In the genomic region with DNA sequence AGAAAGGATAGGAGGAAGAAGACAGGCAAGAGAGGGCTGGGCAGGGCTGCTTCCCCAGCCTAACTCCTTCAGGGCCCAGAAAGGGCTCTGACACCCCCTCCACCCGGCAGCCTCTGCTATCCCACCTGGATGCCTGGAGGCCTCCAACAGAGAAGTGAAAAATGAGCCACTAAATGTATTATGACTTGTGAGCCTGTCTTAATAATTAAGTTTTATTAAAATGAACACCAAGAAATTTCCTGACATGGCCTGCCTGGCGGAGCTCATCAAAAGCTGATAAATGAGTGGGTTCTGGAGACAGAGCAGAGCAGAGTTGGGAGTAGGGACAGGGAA, we compare ENCODE assay signal across 9 mouse cellular contexts.
A peak's percentile ranks its signal among the peaks of the same experiment; 100 is the strongest.
DNase-seq lines count a peak whose midpoint lies in the region; ATAC-seq and TF ChIP-seq lines count a peak whose summit lies in the region.
"Had no signal": no experiment of that assay in that cellular context is flagged by ENCODE, and none has a peak within 500 bp of the region (broad histone marks: within the 10 kb centered on the region; RNA-seq: fewer than 3 reads in every experiment).

No protein-coding gene starts in this region.

- 61% methylated on average over 2 of the region's 2 CpGs for WGBS in heart, embryonic 10.5 days
- 73% methylated on average over 2 of the region's 2 CpGs for WGBS in kidney, postnatal 0 days
- 61% methylated on average over 2 of the region's 2 CpGs for WGBS in embryonic facial prominence, embryonic 14.5 days
- 48% methylated on average over 2 of the region's 2 CpGs for WGBS in liver, embryonic 14.5 days (ENCODE audit: insufficient replicate concordance)

- no peak for TF ChIP-seq EP300 in liver, embryonic 14.5 days (IDR thresholded peaks at IDR 0.05; ENCODE audit: low read depth)

- no peak overlapping the region for H3K9ac ChIP-seq in kidney, postnatal 0 days (ENCODE audit: low read depth, low read length)
- H3K9ac ChIP-seq in embryonic facial prominence, embryonic 14.5 days (ENCODE audit: low read depth, low read length): no peak overlapping the region
- no peak overlapping the region for H3K9ac ChIP-seq in liver, embryonic 14.5 days (replicated peaks)
- H3K9ac ChIP-seq: forebrain, embryonic 13.5 days had no signal

- ATAC-seq in kidney, postnatal 0 days (replicated peaks; ENCODE audit: low FRiP score, low read depth): no peak
- ATAC-seq in embryonic facial prominence, embryonic 14.5 days (ENCODE audit: low read depth): peak; percentile 26; the same call in 1 of the 2 replicates
- no peak for ATAC-seq in liver, embryonic 14.5 days (ENCODE audit: insufficient read depth)

- H3K4me2 ChIP-seq in kidney, postnatal 0 days (ENCODE audit: low read length): no peak overlapping the region
- no peak overlapping the region for H3K4me2 ChIP-seq in embryonic facial prominence, embryonic 14.5 days (ENCODE audit: low read depth, low read length)
- 0 out of 2 replicates have a peak overlapping the region, but pooled peaks have one; percentile 0 for H3K4me2 ChIP-seq in liver, embryonic 14.5 days (ENCODE audit: low read depth)
- H3K4me2 ChIP-seq: forebrain, embryonic 13.5 days had no signal

- DNase-seq in heart, embryonic 10.5 days (ENCODE audit: low spot score): peak; percentile 68
- no peak for DNase-seq in heart, postnatal 36 days
- no peak for DNase-seq in kidney, postnatal 0 days (ENCODE audit: low spot score)
- no peak for DNase-seq in kidney, postnatal 10 days
- no peak for DNase-seq in embryonic facial prominence, embryonic 14.5 days (ENCODE audit: low spot score)
- DNase-seq in liver, embryonic 14.5 days (ENCODE audit: low read depth in 3 of 3, low spot score in 3 of 3): no peak
- no peak for DNase-seq in layer of hippocampus, adult 2 months (ENCODE audit: low spot score in 2 of 2)
- DNase-seq in left cerebral cortex, postnatal 10 days (ENCODE audit: extremely low spot score in 1 of 2, low spot score in 2 of 2): no peak

- H3K27me3 ChIP-seq in heart, embryonic 10.5 days (ENCODE audit: insufficient read depth, poor library complexity, severe bottlenecking): no peaks in the 10 kb centered on the region; the same call in 1 of the 2 replicates
- H3K27me3 ChIP-seq in kidney, postnatal 0 days (ENCODE audit: insufficient read depth, low read length): no peaks in the 10 kb centered on the region
- no peaks in the 10 kb centered on the region for H3K27me3 ChIP-seq in embryonic facial prominence, embryonic 14.5 days (replicated peaks; ENCODE audit: control insufficient read depth, insufficient read depth, low read length)
- peaks cover 2% of the 10 kb centered on the region; the same call in 1 of the 2 replicates for H3K27me3 ChIP-seq in liver, embryonic 14.5 days (ENCODE audit: control insufficient read depth, insufficient read depth, low read length)
- H3K27me3 ChIP-seq: forebrain, embryonic 13.5 days had no signal

- H3K36me3 ChIP-seq in heart, embryonic 10.5 days: no peaks in the 10 kb centered on the region
- no peaks in the 10 kb centered on the region for H3K36me3 ChIP-seq in kidney, postnatal 0 days (ENCODE audit: insufficient read depth, low read length)
- H3K36me3 ChIP-seq in embryonic facial prominence, embryonic 14.5 days (ENCODE audit: control insufficient read depth, insufficient read depth, low read length): no peaks in the 10 kb centered on the region
- H3K36me3 ChIP-seq in liver, embryonic 14.5 days (replicated peaks; ENCODE audit: control insufficient read depth, insufficient read depth, low read depth): no peaks in the 10 kb centered on the region

- intact Hi-C loops in heart, postnatal 36 days (cut with DNase I): no loop called here
- intact Hi-C loops in left cerebral cortex, postnatal 10 days (cut with DNase I): no loop called here

- no peak overlapping the region for H3K4me3 ChIP-seq in heart, embryonic 10.5 days
- no peak overlapping the region for H3K4me3 ChIP-seq in kidney, postnatal 0 days (replicated peaks; ENCODE audit: low read depth, low read length)
- no peak overlapping the region for H3K4me3 ChIP-seq in embryonic facial prominence, embryonic 14.5 days (ENCODE audit: low read depth, low read length)
- H3K4me3 ChIP-seq in liver, embryonic 14.5 days (ENCODE audit: insufficient read depth in 1 of 2, low read depth in 2 of 2, low read length in 2 of 2): no peak overlapping the region
- no peak overlapping the region for H3K4me3 ChIP-seq in layer of hippocampus, adult 2 months
- H3K4me3 ChIP-seq: forebrain, embryonic 13.5 days had no signal

- H3K27ac ChIP-seq in heart, embryonic 10.5 days: peak overlapping the region; percentile 74
- 0 out of 2 replicates have a peak overlapping the region, but pooled peaks have one; percentile 21 for H3K27ac ChIP-seq in kidney, postnatal 0 days
- H3K27ac ChIP-seq in embryonic facial prominence, embryonic 14.5 days (replicated peaks; ENCODE audit: low read depth, low read length): peak overlapping the region; percentile 18; the same call in 1 of the 2 replicates
- no peak overlapping the region for H3K27ac ChIP-seq in liver, embryonic 14.5 days
- H3K27ac ChIP-seq in layer of hippocampus, adult 2 months: no peak overlapping the region
- H3K27ac ChIP-seq: forebrain, embryonic 13.5 days had no signal

- peaks cover 23% of the 10 kb centered on the region for H3K4me1 ChIP-seq in heart, embryonic 10.5 days
- no peaks in the 10 kb centered on the region for H3K4me1 ChIP-seq in kidney, postnatal 0 days (replicated peaks; ENCODE audit: insufficient read depth, low read length)
- peaks cover 12% of the 10 kb centered on the region; the same call in 1 of the 2 replicates for H3K4me1 ChIP-seq in embryonic facial prominence, embryonic 14.5 days (ENCODE audit: control insufficient read depth, insufficient read depth, low read length)
- peaks cover 10 to 25% of the 10 kb centered on the region in 2 experiments; a peak in 3 of 4 replicates for H3K4me1 ChIP-seq in liver, embryonic 14.5 days (replicated peaks; ENCODE audit: control insufficient read depth in 2 of 2, insufficient read depth in 2 of 2, low read length in 1 of 2)

- H3K9me3 ChIP-seq in heart, embryonic 10.5 days: no peaks in the 10 kb centered on the region
- no peaks in the 10 kb centered on the region for H3K9me3 ChIP-seq in kidney, postnatal 0 days (replicated peaks; ENCODE audit: low read length)
- peaks cover 7% of the 10 kb centered on the region; the same call in 1 of the 2 replicates for H3K9me3 ChIP-seq in embryonic facial prominence, embryonic 14.5 days (ENCODE audit: control insufficient read depth, low read length)
- no peaks in the 10 kb centered on the region for H3K9me3 ChIP-seq in liver, embryonic 14.5 days (ENCODE audit: control insufficient read depth, low read length)

- TF ChIP-seq CTCF in kidney, postnatal 0 days (IDR thresholded peaks at IDR 0.05; ENCODE audit: low read depth): no peak
- no peak for TF ChIP-seq CTCF in liver, embryonic 14.5 days (IDR thresholded peaks at IDR 0.05; ENCODE audit: low read depth)
- no peak for TF ChIP-seq CTCF in layer of hippocampus, adult 2 months (conservative IDR thresholded peaks at IDR 0.05)

Comparison
In these comparisons a context has a peak if more than half of its experiments do, and no peak if none do; other contexts are left out.
1. H3K27ac ChIP-seq: peak in heart, embryonic 10.5 days (single experiment), kidney, postnatal 0 days (single experiment) and embryonic facial prominence, embryonic 14.5 days (single experiment); none in liver, embryonic 14.5 days (single experiment) and layer of hippocampus, adult 2 months (single experiment).